Mouse (Mus musculus) v-Abl transformed pro-B cells (cell line): ENCODE data around the gene Gm20388.

Experiments
- in situ Hi-C, 2 experiments: fragments of 400-800 bp; cut with MboI; formaldehyde crosslinking; loops; one replicate each; pipeline ENCODE4 v1.15.1; 2025; ENCODE audit not compliant: unreplicated experiment in 2 of 2

The Gm20388 gene

DNA sequence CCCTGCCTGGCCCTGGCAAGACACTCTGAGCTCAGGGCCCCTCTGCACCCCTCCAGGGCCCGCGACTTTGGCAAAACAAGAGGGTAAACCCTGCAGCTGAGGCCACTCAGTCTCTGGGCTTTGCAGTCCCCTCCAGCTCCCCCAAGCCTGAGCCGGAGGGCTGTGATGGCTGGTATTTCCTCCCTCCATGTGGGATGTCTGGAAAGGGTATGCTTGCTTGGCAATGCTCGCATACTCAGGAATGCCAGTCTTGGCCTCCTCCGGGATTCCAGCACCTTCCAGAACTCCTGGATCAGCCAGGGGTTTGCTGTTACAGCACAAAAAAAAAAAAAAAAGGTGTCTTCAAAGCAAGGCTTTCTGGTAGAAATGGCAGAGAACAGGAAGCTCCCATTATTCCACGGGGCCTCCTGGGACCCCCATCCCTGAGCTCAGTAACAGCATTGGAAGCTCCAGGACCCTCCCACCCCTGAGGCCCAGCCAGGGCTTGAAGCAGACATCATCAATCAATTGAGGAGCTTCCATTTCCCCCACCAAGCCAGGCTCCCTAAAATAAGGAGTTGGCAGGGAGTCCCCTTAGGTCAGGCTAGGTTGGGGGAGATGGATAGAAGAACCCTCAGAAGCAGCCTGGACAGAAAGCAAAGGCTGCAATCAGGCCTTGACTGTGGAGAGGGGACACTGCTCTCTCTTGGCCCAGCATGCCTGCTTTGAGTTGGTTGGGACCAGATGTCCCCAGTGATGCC, 1616.3 kb downstream of the Gm20388 start:
- in situ Hi-C loops, result no loop called here

DNA sequence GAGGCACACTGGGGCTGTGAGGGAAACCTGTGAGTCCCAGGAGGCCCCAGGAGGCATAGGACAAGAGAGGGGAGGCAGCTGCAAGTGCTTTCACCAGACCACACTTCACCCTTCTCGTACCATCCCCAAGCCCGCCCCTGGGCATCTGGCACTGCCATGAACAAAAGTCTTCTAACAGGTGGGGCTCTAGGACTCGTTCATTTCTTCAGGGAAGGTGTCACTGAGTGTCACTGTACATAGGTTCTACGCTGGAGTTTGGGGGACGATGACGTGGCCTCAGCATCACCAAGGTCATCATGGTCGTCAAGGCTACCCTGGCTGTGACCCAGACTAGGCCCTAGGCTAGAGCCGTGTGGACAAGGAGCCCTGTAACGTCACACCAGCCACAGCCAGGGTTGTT, 1617.1 kb downstream of the Gm20388 start:
- in situ Hi-C loops, result no loop called here

DNA sequence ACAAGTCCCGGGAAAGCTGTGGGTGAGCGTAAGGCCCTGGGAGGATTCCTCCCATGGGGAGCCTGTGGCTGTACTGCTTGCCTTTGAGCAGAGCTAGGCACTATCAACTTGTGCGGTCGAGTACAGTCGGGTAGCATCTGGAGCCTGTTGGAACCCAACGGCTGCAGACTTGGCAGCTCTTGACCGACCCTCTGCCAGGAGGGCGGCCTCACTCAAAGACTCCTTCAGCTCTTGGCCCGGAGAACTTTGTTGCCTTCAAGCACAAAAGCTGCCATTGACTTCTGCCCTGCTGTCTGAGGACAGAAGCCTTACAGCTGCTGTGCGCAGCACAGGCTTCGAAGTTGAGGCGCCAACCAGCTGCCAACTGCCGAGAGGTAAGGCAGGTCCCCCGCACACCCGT, 1618.1 kb downstream of the Gm20388 start:
- in situ Hi-C loops, result no loop called here

DNA sequence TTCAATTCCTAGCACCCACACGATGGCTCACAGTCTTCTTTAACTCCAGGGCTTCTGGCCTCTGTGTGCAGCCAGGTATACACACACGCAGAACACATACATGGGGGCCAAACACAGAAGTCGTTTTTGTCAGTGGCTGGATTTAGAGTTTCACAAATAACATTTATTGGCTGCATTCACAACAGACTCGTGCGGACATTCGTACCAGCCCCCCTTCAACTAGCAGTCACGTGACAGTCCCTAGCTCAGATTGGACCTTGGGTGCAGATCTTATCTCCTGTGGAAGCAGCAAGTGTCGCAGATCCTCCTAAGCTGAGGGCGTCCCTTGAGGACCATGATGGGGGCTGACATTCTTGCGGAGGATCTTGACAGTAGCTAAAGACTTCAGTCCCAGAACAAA, 1620.0 kb downstream of the Gm20388 start:
- in situ Hi-C loops, result no loop called here

DNA sequence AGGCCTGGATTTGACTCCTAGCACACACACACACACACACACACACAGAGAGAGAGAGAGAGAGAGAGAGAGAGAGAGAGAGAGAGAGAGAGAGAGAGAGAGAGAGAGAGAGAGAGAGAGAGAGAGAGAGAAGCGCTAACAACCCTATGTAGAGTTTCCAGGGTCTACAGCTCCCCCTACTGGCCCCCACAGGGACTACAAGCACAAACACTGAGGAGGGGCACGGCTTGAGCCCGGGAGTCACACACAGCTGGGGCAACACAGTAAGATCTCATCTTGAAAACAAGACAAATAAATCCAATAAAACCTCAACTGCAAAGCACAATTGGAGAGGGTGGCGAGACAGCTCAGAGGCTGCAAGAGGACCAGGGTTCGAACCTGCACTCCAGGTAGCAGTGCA, 1621.7 kb downstream of the Gm20388 start:
- in situ Hi-C loops, result no loop called here

DNA sequence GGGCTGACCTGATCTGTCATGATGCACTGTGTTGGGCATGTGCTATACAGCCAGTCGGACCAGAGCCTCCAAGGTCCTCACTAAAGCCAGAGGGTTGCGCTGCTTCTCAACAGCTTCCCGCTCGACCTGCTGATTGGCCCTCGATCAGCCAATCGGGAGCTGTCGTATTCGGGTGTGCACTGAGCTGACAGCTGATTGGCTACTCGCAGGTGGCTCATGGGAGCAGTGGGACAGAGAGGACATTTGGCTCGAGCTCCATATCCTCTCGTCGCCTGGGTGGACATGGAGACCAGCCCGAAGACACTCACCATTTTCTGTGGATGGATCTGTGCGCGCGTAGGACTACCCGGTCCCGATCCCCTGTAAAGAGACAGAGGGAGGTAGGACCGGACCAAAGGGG, 1631.2 kb downstream of the Gm20388 start:
- in situ Hi-C loops, result no loop called here

DNA sequence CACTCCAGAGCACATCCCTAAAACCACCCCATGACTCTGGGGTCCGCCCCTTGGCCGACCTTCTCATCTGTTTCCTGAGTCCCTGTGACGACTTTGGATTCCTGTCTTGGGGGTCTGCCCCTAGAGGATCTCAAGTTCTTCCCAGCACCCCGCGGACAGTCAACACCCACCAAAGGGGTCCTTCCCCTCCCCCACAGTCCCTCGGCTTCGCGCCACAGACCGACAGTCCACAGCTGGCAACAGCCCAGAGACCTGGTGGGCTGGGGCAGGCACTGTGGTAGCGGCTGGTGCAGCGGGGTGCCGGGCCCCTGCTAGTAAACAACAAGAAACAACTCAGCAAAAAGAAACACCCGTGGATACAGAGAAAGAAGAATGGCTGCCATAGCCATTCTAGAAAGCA, 1632.3 kb downstream of the Gm20388 start:
- in situ Hi-C loops, result no loop called here

DNA sequence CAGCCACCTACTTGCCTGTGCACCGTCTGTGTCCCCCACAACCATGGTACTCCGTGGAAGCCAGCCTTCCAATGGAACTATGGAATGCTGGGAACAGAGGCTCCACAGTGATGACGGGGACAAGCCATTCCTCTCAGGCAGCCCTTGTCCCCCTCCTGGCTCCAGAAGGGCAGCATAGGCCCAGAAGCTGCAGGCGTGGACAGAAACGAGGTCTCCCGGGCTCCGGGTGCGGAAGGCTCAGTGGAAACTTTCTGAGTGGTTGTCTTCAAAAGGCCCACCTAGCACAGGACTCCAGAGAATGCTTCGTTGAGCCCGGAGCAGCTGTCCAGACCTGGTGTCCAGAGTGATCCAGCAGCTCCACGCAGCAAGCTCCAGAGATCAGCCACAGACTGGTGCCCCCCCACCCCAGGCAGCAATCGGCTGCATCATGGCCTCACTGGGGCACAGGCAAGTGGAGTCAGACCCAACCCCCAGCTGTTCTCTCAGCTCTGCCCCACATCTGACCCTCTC, 1633.7 kb downstream of the Gm20388 start, which contains the start of gene 1700018B08Rik:
1700018B08Rik (minus strand) TSS at position 45 of the 510 bp plus-strand sequence.
- in situ Hi-C loops, result no loop called here

DNA sequence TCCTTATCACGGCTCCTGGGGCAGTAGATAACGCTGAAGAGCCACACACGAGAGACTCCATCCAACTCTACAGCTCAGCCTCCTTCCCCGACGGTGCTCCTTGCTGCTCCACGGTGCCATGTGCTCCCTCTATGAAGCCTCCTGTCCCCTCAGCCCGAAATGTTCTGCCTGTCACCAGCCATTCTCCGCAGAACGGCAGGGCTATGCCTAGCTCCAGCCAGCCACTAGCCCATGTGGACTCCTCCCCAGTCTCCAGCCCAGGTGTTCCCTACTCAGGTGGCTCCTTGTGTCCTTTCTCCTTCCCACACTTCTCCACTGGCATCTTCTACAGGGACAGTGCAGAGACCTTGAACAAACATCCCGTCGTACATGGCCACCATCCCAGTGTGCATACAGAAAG, 1634.3 kb downstream of the Gm20388 start:
- in situ Hi-C loops, result loop anchor here (5.0 kb wide), 3 partner anchors 47 to 142 kb away; partner anchors contain the start of gene Map1lc3b (in 1 of the 2)

DNA sequence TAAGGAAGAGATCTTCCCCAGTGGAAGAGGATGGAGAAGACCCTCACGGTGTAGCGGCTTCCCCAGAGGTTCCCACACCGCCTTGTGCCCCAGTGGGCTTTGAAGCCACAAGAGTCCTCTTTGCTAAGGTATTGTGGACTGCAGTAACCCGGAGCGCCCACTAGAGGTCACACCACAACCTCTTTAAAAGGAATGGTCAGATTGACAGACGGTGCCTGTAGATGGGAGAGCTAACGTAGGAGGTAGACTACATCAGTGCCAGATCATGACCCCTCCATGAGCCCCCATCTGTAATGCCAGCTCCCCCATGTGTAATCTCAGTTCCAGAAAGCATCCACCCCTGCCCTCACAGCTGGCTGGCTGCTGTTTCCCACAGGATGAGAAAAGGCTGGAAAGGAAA, 1636.5 kb downstream of the Gm20388 start:
- in situ Hi-C loops, result loop anchor here (5.0 kb wide), 3 partner anchors 45 to 140 kb away; partner anchors contain the start of gene Map1lc3b (in 1 of the 2)

DNA sequence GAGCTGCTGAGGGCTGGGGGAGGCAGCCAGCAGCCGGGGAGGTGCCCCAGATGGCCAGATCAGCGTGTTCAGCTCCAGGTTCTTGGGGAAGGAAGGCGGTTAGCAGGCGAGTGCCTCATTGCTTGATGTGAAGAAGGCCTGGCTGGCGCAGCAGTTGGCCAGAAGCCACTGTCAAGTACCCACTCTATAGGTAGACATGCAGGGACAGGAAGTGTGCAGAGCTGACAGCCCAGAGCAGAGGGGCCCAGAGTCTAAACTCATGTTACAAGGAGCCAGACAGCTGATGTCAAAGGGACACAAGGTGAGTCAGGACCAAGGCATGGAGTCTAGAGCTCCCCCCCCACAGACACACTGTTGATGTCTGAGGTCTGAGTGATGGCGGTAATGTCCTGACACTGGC, 1639.4 kb downstream of the Gm20388 start:
- in situ Hi-C loops, result no loop called here

DNA sequence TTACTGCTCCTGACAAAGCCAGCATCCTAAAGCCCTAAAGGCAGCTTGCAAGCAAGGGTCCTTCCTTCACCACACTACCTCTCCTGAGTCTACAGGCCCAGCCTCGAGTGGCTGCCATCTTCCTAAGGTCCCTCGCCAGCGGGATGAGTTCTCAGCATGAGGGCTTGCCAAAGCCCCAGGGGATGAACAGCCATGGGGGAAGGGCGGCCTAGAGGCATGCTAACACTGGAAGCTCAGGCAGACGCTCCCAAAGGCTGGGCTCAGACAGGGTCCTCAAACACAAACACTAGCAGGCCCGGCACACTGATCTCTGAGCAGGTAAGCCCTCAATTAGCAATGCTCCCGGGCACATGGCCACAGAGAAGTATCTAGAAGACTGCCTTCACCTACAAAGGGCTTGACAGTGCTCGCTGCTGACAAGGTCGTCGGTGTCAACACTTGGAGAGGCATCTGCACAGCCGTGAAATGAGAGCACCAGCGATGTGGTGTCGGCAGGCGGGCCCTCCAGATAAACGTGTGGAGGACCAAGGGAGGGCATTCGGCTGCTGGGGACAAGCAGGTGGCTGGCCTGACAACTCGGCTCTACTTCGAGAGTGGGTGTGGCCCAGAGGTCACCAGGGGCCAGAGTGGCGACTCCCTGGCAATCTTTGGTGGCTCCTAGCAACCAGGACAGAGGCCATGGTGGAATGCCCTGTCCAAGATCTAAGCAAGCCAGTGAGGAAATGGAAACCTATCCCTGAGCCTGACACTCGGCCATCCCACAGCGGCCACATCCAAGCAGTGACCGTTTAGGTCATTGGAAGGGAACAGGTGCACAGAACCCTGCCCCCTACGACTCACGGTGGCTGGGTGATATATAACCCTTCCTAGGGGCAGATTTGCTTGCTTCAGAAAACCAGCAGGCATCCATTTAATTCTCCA, 1640.7 kb downstream of the Gm20388 start:
- in situ Hi-C loops, result no loop called here

DNA sequence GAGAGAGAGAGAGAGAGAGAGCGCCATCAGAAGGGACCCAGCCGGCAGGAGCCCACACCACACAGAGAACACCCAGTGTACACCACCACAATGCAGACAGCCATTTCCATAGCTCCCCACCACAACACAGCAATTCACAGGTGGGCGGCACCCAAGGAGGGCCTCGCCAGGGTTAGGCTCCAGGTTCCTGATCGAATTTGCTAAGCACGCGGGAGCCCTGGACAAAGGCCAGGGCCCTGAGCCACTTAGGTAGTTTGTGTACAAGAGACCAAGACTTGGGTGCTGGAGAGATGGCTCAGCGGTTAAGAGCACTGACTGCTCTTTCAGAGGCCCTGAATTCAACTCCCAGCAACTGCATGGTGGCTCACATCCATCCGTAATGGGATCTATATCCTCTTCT, 1641.9 kb downstream of the Gm20388 start:
- in situ Hi-C loops, result no loop called here

DNA sequence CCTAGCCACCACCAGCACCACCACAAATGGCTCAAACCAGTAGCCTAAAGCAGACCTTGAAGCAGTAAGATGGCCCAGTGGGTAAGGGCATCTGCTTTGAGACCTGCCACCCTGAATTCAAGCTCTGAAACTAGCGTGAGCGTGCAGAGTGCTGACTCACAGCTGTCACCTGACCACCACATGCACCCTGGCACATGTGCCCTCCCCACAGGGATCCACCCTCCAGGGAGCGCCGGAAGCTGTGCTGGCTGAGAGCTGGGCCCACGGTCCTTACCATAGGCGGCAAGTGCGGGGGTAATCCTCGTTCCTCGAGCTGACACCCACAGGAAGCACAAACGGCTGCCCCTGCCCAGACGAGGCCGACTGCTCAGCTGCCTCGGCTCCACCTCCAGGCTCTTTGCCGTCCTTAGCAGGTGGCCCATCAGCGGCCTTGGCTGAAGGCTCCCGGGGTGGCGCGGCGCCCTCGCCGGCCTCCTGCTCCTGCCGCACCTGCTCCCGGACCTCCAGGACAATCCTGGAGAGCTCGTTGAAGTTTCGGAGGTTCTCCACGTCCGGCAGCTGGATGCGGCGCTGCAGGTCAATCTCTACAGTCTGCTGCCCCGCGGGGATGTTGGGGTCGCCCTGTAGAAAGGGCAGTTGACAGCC, 1643.3 kb downstream of the Gm20388 start:
- in situ Hi-C loops, result no loop called here

DNA sequence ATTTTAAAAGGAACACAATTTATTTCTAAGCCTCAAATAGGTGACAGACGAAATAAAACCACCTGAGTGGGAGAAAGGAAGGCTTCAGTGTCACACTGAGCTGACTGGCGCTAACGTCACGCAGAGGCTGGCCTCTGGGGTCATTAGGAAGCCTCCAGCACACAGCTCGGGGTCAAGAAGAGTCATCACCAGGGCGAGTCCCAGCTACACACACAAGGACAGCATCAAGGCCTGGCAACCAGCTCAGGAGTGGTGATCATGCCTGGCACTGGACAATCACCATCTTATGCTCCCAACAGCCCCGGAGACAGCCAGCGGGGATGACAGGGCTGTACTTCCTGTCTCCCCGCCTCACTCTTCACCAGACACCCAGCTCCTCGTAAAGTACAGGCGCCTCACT, 1647.1 kb downstream of the Gm20388 start:
- in situ Hi-C loops, result no loop called here

DNA sequence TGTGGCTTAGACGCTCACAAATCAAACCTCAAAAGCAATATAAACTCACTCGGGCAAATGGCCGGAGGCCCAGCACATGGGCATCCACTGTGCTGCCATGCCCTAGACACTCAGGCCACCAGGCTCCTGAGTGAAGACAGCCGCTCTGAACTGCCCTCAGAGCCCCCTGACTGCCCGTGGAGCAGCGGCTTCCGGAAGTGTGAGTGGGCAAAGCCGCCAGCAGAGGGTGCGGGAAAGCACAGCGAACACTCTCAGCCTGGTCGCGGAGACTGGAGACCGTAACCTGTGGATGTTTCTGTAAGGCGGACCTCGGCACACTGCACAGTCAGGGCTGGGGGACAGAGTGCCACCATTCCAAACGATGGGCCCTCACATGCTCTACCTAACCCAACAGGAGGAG, 1647.9 kb downstream of the Gm20388 start:
- in situ Hi-C loops, result no loop called here

DNA sequence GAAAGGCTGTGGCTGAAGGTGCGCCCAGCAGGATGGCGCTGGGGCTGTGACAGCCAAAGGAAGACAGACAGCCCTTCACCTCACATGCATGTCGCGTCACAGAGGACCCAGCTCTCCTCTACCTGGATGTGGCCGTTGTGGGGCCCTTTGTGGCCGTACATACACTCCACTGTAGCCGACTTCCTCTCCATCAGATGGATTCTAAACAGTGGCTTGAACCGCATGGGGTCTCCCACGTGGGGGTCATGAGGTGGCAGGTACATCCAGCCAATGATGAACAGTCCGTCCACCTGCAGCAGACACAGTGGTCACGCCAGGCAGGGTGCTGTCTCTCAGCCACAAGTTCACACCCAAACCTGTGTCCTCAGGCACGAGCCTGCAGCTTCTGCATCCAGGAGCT, 1649.2 kb downstream of the Gm20388 start:
- in situ Hi-C loops, result no loop called here

DNA sequence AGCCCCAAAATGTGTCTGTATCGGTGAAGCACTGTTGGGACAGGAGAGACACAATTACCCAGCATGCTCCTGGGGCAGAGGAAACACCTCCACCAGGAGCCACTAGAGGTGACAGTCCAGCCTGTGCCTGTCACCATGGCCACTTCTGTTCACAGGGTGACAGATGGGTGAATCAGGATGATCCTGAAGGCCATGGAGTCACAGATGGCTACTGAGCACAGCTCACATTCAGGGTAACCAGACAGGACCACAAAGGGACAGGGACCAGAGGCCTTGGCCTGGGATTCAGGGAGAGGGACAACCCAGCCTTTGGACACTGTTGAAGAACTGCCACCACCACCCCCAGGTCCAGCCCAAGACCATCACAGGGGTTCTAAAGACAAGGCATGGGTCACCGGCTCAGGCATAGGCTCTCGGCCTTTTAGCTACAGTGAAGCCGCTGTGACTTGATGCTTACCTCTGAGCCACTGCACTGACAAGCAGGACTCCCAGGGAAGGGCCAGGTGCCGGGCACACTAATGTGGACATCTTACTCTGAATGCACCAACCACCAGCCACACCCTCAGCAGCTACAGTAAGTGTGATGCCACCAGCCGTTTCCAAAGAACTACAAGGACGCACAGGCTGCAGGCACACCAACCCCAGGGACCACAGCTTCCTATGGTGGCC, 1649.9 kb downstream of the Gm20388 start:
- in situ Hi-C loops, result no loop called here

DNA sequence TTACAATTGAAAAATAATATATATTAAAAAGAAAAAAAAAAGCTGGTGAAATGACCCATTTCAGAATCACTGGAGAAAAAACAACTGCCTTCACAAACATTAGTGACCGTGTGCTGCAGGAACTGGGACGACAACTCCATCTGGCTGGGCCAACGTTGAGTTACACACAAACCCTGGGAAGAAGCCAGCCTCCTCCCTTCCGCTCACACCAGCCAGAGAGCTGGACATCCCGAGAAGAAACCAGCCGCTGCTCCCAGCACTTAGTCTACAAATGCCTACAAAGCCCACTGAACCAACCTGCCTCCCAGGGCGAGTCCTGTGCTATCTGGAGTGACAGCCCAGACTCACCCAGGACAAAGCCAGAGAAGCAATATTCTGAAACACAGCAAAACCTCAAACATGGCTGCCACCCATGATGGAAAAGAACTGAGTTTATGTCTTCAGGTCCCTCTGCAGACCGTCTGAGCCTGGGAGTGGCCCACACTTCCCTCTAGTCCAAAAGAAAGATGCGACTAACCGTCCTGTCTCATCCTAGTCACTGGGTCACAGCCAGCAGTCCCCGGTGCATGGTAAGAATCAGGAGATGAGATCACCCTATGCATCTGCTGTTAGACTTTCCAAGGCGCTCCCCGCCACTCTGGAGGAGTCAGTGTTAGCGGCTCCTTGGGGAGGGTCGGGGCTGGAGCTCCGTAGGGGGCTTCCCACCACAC, 1651.2 kb downstream of the Gm20388 start:
- in situ Hi-C loops, result no loop called here

DNA sequence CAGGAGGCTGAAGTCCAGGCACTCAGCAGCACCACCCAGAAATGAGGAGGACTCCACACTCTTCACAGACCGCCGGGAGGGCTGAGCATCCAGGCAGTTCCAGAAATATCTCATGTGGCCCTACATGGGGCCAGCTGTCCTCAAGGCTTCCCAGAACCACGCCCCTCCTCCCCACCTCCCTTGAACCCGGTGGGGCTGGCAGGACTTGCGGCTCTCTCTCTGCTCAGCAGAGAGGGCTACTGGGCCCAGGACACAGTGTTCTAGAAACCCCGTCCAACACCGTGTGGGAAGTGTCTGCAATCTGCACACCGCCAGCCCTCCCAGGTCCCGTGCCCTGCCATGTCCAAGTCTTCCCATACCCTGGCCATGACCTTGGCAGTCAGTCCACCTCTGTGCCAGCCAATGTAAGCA, 1652.3 kb downstream of the Gm20388 start:
- in situ Hi-C loops, result no loop called here
